Mouse (Mus musculus) liver, embryonic 13.5 days (tissue): ENCODE data around the gene Zrsr1. TPM values are rescaled to one million over a fixed set of nuclear protein-coding genes. Genes with fewer than 3 reads are reported as not detected.

Source experiments
- ATAC-seq: fragments of 200-750 bp; cut with Nextera tagmentation; 2 replicates; pipeline ENCODE4 v1.8.0; 2017; ENCODE audit warnings: low read depth, mild to moderate bottlenecking, moderate number of reproducible peaks, moderate library complexity
- DNase-seq: peaks from one replicate; pipeline ENCODE4 v3.0.0; 2022
- H3K27ac ChIP-seq: fragments of 300-500 bp; sonication (generic); 2 replicates; pipeline ENCODE4 v1.5.1; 2015; ENCODE audit warnings: moderate library complexity, mild to moderate bottlenecking, inconsistent platforms
- H3K27me3 ChIP-seq: fragments of 300-500 bp; sonication (generic); 2 replicates; pipeline ENCODE4 v1.6.1; 2015; ENCODE audit warnings: mild to moderate bottlenecking, inconsistent platforms
- H3K36me3 ChIP-seq: fragments of 300-500 bp; sonication (generic); 2 replicates; pipeline ENCODE4 v1.6.1; 2015; ENCODE audit warnings: mild to moderate bottlenecking, inconsistent platforms
- H3K4me1 ChIP-seq: fragments of 300-500 bp; sonication (generic); replicated peaks from 2 replicates; pipeline ENCODE4 v1.6.1; 2015; ENCODE audit warnings: inconsistent platforms
- H3K4me2 ChIP-seq: fragments of 300-500 bp; sonication (generic); 2 replicates; pipeline ENCODE4 v1.6.1; 2015; ENCODE audit warnings: inconsistent platforms, mild to moderate bottlenecking, moderate library complexity
- H3K4me3 ChIP-seq: fragments of 300-500 bp; sonication (generic); replicated peaks from 2 replicates; pipeline ENCODE4 v1.5.1; 2015; ENCODE audit warnings: mild to moderate bottlenecking, inconsistent platforms
- H3K9ac ChIP-seq: fragments of 300-500 bp; sonication (generic); 2 replicates; pipeline ENCODE4 v1.6.1; 2015; ENCODE audit warnings: mild to moderate bottlenecking, inconsistent platforms
- H3K9me3 ChIP-seq: fragments of 300-500 bp; sonication (generic); replicated peaks from 2 replicates; pipeline ENCODE4 v1.6.1; 2016; ENCODE audit warnings: inconsistent platforms
- WGBS: fragments of 180-500 bp; shearing (Covaris S2); methylation state at CpG from one replicate; pipeline ENCODE4 v1.1.7; 2015; ENCODE audit not compliant: insufficient replicate concordance; 5-methylcytosine and 5-hydroxymethylcytosine counted together
- polyA plus RNA-seq: library from polyadenylated mRNA; unstranded; fragments of >200 nt; fragmentation: Nextera tagmentation; extraction: Ambion mirVana; gene quantifications from 2 replicates; pipeline ENCODE4 v1.2.1, GENCODE M21; 2015

Zrsr1 gene
- polyA plus RNA-seq, 1 experiment from 2014 or later: 2.2 TPM

DNA sequence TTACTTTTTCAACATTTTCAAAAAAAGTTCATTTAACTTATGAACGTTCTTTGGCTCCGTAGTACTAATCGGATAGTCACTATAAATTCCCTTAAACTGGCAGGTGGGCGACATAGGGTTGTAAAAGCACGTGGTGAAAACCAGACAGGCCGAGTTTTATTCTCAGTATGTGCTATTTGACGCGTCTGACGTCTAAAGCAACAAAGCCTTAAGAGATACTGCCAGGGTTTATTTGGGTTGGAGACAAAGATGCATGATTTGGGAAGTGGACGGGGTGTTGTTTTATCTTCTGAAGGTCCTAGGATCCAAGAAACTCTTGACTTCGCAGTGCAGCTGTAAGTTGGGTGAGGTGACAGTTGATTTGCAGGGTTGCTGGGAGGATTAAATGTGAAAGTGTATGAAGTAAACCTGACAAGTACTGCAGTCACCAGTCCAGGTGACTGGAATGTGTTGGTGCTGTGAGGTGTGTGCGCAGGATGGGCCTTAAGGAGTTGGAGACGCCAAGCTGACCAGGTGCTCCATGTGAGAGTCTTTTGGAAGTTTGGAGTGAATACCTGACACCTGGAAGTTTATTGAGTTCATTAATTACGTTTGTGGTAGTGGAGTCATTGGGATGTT lies 19.5 kb downstream of the Zrsr1 start:
- peak overlapping the region; percentile 85 for H3K27ac ChIP-seq
- DNase-seq (no peak), ATAC-seq (no peak)
- H3K36me3 ChIP-seq: peaks cover 28% of the 10 kb centered on the region
- WGBS: 5% methylated on average over 14 of the region's 14 CpGs
- no peaks in the 10 kb centered on the region for H3K9me3 ChIP-seq
- peaks cover 24% of the 10 kb centered on the region for H3K4me1 ChIP-seq
- H3K4me2 ChIP-seq: peak overlapping the region; percentile 88
- H3K27me3 ChIP-seq: no peaks in the 10 kb centered on the region
- peak overlapping the region; percentile 83 for H3K9ac ChIP-seq
- H3K4me3 ChIP-seq: peak overlapping the region; percentile 91

DNA sequence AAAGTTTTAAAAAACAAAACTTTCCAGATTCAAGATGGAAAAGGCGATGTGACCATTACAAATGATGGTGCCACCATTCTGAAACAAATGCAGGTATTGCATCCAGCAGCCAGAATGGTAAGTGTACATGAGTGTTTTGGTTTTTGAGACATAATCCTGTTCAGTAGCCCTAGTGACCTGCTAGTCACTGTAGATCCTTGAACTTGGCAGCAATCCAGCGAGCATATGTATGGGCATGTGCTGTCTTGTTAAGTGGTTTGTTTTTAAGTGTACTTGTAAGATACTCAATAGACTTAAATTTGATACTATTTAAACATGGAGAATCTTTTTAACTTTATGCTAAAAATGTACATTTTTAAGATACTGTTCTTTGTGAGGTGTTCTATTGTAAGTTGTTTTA lies 22.5 kb downstream of the Zrsr1 start:
- no peaks in the 10 kb centered on the region for H3K27me3 ChIP-seq
- no peak overlapping the region for H3K4me3 ChIP-seq
- 94% methylated on average over 2 of the region's 2 CpGs for WGBS
- H3K9ac ChIP-seq: no peak overlapping the region
- peaks cover 52% of the 10 kb centered on the region for H3K36me3 ChIP-seq
- H3K4me2 ChIP-seq: no peak overlapping the region
- no peak for DNase-seq
- no peaks in the 10 kb centered on the region for H3K9me3 ChIP-seq
- no peak for ATAC-seq
- H3K4me1 ChIP-seq: peaks cover 45% of the 10 kb centered on the region
- no peak overlapping the region for H3K27ac ChIP-seq

DNA sequence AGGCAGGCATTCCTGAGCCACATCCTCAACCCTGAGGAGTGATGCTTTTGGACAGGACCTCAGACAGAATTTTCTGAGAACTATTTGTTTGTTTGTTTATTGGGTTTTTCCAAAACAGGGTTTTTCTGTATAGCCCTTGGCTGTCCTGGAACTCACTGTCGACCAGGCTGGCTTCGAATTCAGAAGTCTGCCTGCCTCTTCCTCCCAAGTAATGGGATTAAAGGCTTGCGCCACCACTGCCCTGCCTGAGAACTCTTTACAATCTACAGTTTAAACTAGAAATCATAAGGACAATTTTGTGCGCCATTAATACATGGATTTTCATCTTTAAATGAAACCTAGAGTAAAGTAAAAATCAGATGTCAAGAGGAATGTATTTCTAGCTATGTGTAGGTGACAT lies 23.7 kb downstream of the Zrsr1 start:
- no peak for DNase-seq
- H3K9ac ChIP-seq: no peak overlapping the region
- no peak for ATAC-seq

DNA sequence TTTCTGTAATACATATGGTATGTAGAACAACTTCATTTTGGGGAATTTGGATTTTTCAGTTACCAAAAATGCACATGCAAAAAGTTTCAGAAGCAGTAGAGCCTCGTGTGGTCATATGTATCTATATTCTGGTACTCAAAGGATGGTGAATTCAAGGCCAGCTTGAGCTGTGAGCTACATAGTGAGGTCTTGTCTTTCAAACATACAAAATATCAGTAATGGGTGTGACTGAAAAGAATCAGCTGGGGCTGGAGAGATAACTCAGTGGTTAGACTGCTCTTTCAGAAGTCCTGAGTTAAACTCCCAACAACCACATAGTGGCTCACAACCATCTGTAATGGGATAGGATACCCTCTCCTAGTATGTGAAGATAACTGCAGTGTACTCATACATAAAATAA lies 26.5 kb downstream of the Zrsr1 start:
- peak overlapping the region; percentile 69 for H3K27ac ChIP-seq
- ATAC-seq: peak; percentile 99
- no peak overlapping the region for H3K4me3 ChIP-seq
- peak; percentile 24 for DNase-seq
- H3K9me3 ChIP-seq: no peaks in the 10 kb centered on the region
- H3K4me2 ChIP-seq: peak overlapping the region; percentile 37
- peak overlapping the region; percentile 31; the same call in 1 of the 2 replicates for H3K9ac ChIP-seq
- 31% methylated on average over 1 of the region's 1 CpGs for WGBS
- H3K4me1 ChIP-seq: peaks cover 22% of the 10 kb centered on the region
- peaks cover 84% of the 10 kb centered on the region for H3K36me3 ChIP-seq
- H3K27me3 ChIP-seq: no peaks in the 10 kb centered on the region

More for the DNA sequence above, 23.7 kb downstream of the Zrsr1 start:
- H3K9me3 ChIP-seq: no peaks in the 10 kb centered on the region
- no peak overlapping the region for H3K4me2 ChIP-seq
- peaks cover 38% of the 10 kb centered on the region for H3K4me1 ChIP-seq
- H3K27ac ChIP-seq: no peak overlapping the region
- H3K36me3 ChIP-seq: peaks cover 63% of the 10 kb centered on the region
- no peaks in the 10 kb centered on the region for H3K27me3 ChIP-seq
- 86% methylated on average over 4 of the region's 4 CpGs for WGBS
- H3K4me3 ChIP-seq: no peak overlapping the region

DNA sequence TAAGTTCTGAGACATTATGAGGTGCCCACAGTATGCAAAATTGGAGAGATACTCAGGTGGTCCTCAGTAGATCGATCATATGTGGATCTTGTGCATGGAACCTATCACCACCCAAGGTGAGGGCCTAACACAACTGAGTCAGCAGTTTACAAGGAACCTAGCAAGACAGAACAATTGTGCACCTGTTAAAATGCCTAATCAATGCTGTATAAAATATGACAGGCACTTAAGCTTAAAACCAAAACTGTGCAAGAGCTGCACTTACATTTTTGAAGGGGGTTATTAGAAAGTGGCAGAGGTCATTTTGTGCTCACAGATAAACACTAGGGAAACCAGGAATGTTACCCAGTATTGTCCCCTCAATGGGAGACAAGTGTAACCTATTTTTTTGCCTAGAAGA lies 33.5 kb downstream of the Zrsr1 start:
- no peak overlapping the region for H3K4me3 ChIP-seq
- ATAC-seq: no peak
- DNase-seq: no peak
- 0 out of 2 replicates have a peak overlapping the region, but pooled peaks have one; percentile 9 for H3K27ac ChIP-seq
- WGBS: 76% methylated on average over 1 of the region's 1 CpGs
- no peak overlapping the region for H3K4me2 ChIP-seq
- H3K27me3 ChIP-seq: no peaks in the 10 kb centered on the region
- H3K9me3 ChIP-seq: no peaks in the 10 kb centered on the region
- no peak overlapping the region for H3K9ac ChIP-seq
- H3K36me3 ChIP-seq: peaks cover 44% of the 10 kb centered on the region
- peaks cover 15% of the 10 kb centered on the region for H3K4me1 ChIP-seq

DNA sequence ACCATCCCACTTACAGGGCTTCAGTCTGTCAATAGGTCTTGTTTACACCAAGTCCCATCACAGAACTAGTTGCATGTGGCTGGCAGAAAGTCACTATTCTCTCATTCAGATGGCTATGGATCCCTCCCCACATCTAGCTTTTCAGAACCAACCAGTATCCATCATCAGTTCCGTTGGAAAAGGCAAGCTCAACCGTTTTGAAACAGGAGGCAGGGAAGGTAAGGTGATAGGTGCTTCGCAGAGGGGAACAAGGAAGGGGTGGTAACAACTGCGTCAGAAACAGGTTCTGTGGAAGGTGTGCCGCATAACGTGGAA lies 35.3 kb downstream of the Zrsr1 start:
- no peak for DNase-seq

DNA sequence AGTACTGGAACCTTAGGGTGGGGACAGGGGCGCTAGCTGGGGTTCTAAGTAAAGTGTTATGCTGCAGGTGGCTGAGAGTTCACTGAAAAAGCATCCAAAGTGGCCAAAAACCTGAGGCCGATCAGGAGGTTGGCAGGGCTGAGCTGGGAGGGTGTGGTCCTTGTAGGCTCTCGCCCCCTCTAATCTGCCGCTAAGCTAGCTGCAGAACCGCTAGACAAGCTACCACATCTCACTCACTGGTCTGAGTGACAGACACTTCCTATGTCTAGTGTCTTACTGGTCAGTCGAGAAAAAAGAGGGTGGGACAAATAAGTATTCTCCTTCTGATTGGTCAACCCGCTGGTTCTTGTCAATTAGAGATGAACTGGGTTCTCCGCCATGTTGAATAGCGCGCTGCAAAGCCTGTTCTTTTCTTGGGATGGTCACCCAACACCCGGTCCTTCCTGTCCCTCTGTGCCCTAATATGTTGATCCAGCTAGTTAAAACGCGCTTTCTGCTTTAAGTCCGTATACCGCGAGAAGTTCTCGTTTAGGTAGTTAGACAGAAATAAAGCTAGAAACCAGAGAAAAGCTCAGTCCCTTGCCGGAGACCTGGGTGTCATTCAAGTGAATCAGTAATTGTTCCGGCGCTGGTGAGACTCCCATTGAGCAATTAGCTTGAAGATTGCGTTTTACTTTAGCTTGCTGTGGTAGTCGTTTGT lies 35.8 kb downstream of the Zrsr1 start, which contains the start of gene Fam161a:
Gene Fam161a (plus strand): TSS at position 51 of the 700 bp plus-strand sequence.
- Histone ChIP-seq H3K4me2 (peak within 1 kb of the TSS; percentile 90), H3K4me3 (peak within 1 kb of the TSS; percentile 68), H3K36me3 (peaks cover 23% of the 10 kb centered on the region), H3K9me3 (no peaks in the 10 kb centered on the region), H3K27me3 (no peaks in the 10 kb centered on the region), H3K27ac (peak within 1 kb of the TSS; percentile 94), H3K4me1 (peaks cover 15% of the 10 kb centered on the region), H3K9ac (peak within 1 kb of the TSS; percentile 83)
- under 1% methylated on average over 22 of the region's 22 CpGs for WGBS
- ATAC-seq (peak; percentile 95), DNase-seq (peak; percentile 82)

More for the DNA sequence above, 35.3 kb downstream of the Zrsr1 start:
- H3K4me3 ChIP-seq: peak overlapping the region; percentile 68
- peaks cover 28% of the 10 kb centered on the region for H3K36me3 ChIP-seq
- no peaks in the 10 kb centered on the region for H3K27me3 ChIP-seq
- H3K4me2 ChIP-seq: peak overlapping the region; percentile 90
- WGBS: 3% methylated on average over 6 of the region's 6 CpGs
- H3K9me3 ChIP-seq: no peaks in the 10 kb centered on the region
- peak; percentile 60 for ATAC-seq
- peak overlapping the region; percentile 94 for H3K27ac ChIP-seq
- peak overlapping the region; percentile 83 for H3K9ac ChIP-seq
- H3K4me1 ChIP-seq: peaks cover 15% of the 10 kb centered on the region

DNA sequence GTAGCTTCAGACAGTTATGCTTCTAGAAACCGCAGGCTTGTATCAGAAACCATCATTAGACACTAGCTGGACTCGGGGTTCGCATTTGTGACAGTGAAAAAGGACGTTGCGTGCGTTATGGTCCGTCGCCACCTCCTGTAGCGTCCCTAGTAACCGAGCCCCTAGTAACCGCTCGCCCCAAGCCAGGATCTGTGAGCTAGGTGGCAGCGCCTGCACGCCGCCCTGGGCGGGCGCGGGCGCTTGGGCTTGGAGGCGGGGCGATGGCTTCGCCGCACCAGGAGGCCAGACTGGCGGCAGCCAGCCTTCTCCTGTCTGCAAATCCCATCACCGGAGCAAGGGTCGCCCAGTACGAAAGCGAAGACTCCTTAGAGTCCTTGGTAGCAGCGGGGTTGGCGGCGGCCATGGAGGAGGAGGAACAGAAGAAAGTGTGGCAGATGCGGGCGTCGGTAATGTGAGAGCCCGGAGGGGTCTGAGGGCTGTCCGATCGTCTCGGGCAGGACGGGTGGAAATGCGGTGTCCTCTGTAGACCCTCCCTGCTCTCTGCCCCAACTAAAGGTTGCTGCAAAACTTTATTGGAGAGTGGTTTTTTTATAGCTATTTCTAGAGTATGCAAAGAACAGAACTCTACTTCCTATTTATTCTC lies 36.5 kb downstream of the Zrsr1 start:
- under 1% methylated on average over 40 of the region's 40 CpGs for WGBS

DNA sequence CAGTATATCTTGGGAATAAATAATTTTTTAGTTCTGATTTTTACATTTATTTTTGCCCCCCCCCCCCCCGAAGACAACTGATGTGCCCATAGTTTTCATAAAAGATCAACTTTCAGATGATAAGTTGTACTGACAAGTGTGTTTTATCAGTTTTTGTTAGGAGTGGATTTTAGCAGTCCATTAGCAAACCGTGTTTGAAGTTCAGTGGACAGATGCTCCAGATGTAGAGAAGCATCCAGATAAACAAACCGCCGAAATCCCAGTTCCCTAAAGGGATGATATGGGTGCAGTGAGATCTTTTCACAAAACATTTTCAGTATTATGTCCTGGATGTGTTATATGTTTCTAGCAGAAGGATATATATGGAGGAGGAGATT lies 37.0 kb downstream of the Zrsr1 start:
- Histone ChIP-seq H3K4me2 (peak overlapping the region; percentile 90), H3K4me3 (peak overlapping the region; percentile 68), H3K36me3 (peaks cover 16% of the 10 kb centered on the region), H3K9me3 (no peaks in the 10 kb centered on the region), H3K27ac (no peak overlapping the region), H3K27me3 (no peaks in the 10 kb centered on the region), H3K9ac (peak overlapping the region; percentile 83), H3K4me1 (peaks cover 15% of the 10 kb centered on the region)
- no peak for ATAC-seq
- 23% methylated on average over 4 of the region's 4 CpGs for WGBS
- no peak for DNase-seq

More for the DNA sequence above, 36.5 kb downstream of the Zrsr1 start:
- Histone ChIP-seq H3K4me3 (peak overlapping the region; percentile 68), H3K27me3 (no peaks in the 10 kb centered on the region), H3K27ac (peak overlapping the region; percentile 94), H3K36me3 (peaks cover 21% of the 10 kb centered on the region), H3K4me2 (peak overlapping the region; percentile 90), H3K4me1 (peaks cover 15% of the 10 kb centered on the region), H3K9me3 (no peaks in the 10 kb centered on the region), H3K9ac (peak overlapping the region; percentile 83)
- ATAC-seq (peak; percentile 82), DNase-seq (peak; percentile 75)

DNA sequence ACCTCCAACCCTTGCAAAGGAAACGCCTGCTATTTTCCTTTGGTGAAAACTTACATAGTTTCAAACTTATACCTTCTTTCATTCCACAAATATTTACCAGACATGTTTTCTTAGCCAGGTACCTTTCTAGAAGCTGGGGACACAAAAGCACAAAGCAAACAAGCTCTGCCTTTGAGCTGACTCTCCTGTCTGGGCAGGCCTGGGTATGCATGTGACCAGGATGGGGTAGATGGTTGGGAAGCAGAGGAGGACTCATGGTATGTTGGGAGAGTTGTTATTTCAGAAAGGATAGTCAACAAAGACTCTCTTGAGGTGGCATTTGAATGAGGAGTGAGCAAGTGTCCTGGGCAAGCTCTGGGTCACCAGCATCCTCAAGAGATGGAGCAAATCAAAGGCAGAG lies 41.3 kb downstream of the Zrsr1 start:
- 50% methylated on average over 1 of the region's 1 CpGs for WGBS
- Histone ChIP-seq H3K4me1 (peaks cover 6% of the 10 kb centered on the region; the same call in 1 of the 2 replicates), H3K9me3 (no peaks in the 10 kb centered on the region), H3K4me3 (no peak overlapping the region), H3K36me3 (no peaks in the 10 kb centered on the region), H3K27ac (no peak overlapping the region), H3K4me2 (no peak overlapping the region), H3K27me3 (no peaks in the 10 kb centered on the region), H3K9ac (no peak overlapping the region)
- DNase-seq (no peak), ATAC-seq (no peak)

DNA sequence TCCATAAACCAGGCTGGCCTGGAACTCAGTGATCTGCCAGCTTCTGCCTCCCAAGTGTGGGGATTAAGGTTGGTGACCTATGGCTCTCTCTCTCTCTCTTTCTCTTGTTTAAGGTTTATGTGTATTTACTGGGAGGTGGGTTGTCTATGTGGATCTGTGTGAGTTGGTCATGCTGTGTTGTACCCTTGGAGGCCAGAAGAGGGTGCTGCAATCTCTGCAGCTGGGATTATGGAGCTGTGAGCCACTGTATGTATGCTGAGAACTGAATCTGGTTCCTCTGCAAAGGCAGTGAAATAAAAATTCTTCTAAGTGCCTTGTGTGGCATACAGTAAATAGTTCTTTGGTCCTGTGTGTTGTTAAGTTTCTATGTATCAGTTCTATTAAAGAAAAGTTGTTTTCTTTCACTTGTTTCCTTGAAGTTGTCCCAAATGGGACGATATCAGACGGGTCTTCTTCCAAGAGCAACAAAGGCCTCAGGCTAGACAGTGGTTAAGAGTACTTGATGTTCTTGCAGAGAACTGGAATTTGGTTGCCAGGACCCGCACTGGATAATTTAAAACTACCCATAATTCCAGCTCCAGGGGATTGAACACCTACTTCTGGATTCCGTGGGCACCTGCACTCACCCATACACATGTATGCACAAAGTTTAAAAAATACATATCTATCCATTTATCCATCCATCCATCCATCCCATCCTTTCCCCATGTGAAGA lies 41.9 kb downstream of the Zrsr1 start:
- ATAC-seq (peak; percentile 50; the same call in 1 of the 2 replicates), DNase-seq (peak; percentile 15)
- H3K4me1 ChIP-seq: peaks cover 6% of the 10 kb centered on the region; the same call in 1 of the 2 replicates

More for the DNA sequence above, 41.9 kb downstream of the Zrsr1 start:
- Histone ChIP-seq H3K9me3 (no peaks in the 10 kb centered on the region), H3K36me3 (no peaks in the 10 kb centered on the region), H3K9ac (no peak overlapping the region), H3K4me3 (no peak overlapping the region), H3K27ac (no peak overlapping the region), H3K27me3 (no peaks in the 10 kb centered on the region), H3K4me2 (no peak overlapping the region)
- WGBS: 70% methylated on average over 4 of the region's 4 CpGs
